Mouse (Mus musculus) retina, postnatal 1 day (tissue): ENCODE data around the gene Gm21256.
"Not testable (repeated sequence)": the region's sequence is repeated elsewhere in the genome, so short reads cannot be mapped to it uniquely, and the experiment has no call there.

ENCODE experiments used
- DNase-seq: peaks from one replicate; pipeline ENCODE4 v3.0.0-alpha.2; 2012

Gene Gm21256

GRCm38 (mm10) chrY:47450660-47451059 is at the start of gene Gm21256:
Gene Gm21256, plus strand, starts transcription at chrY:47450960.
- not testable (repeated sequence) for DNase-seq
